Mouse (Mus musculus) liver, adult 10 weeks (tissue): ENCODE results near the gene Krtap19-9b. TPM values are rescaled to one million over a fixed set of nuclear protein-coding genes. Genes with fewer than 3 reads are reported as not detected.

Experiments used
- polyA plus RNA-seq: library from polyadenylated mRNA; stranded (reverse); fragments of 350-450 nt; fragmentation: Illumina TruSeq; extraction: RNeasy Lipid Tissue Mini Kit (QIAGEN cat#74804); gene quantifications from one replicate; pipeline ENCODE4 v1.2.3, GENCODE M21; 2014; ENCODE audit warnings: low read depth, low replicate concordance

The Krtap19-9b gene
- polyA plus RNA-seq, result not detected

GRCm38 (mm10) chr16:88932165-88932564 is at the start of gene Krtap19-9b:
Gene Krtap19-9b, minus strand, starts transcription at chr16:88932265.

GRCm38 (mm10) chr16:88962773-88963172 is 30.7 kb upstream of the Krtap19-9b start, which contains the start of gene Krtap16-3:
Gene Krtap16-3, minus strand, starts transcription at chr16:88962873.

GRCm38 (mm10) chr16:88896357-88896756 is 35.7 kb downstream of the Krtap19-9b start, which contains the start of gene Krtap19-5:
Gene Krtap19-5, minus strand, starts transcription at chr16:88896457.

GRCm38 (mm10) chr16:88884989-88885388 is 47.1 kb downstream of the Krtap19-9b start, which contains the start of gene Krtap19-4:
Gene Krtap19-4, minus strand, starts transcription at chr16:88885089.

Other genes starting within 250 kb of the Krtap19-9b start
- gene 2310061N02Rik, start 224.3 kb downstream of the Krtap19-9b start, polyA plus RNA-seq, result not detected
- not detected for gene Krtap13-1, start 203.4 kb downstream of the Krtap19-9b start, polyA plus RNA-seq
- not detected for gene Krtap13, start 180.6 kb downstream of the Krtap19-9b start, polyA plus RNA-seq
- not detected for gene 2310034C09Rik, start 173.4 kb downstream of the Krtap19-9b start, polyA plus RNA-seq
- gene 2310057N15Rik, start 158.1 kb downstream of the Krtap19-9b start, polyA plus RNA-seq, result not detected
- gene Gm5965, start 154.4 kb downstream of the Krtap19-9b start, polyA plus RNA-seq, result not detected
- not detected for gene Gm20741, start 120.0 kb downstream of the Krtap19-9b start, polyA plus RNA-seq
- not detected for gene Krtap15, start 112.0 kb downstream of the Krtap19-9b start, polyA plus RNA-seq
- gene Krtap14, start 106.1 kb downstream of the Krtap19-9b start, polyA plus RNA-seq, result not detected
- gene Krtap19-1, start 62.9 kb downstream of the Krtap19-9b start, polyA plus RNA-seq, result not detected
- gene Krtap19-2, start 58.0 kb downstream of the Krtap19-9b start, polyA plus RNA-seq, result not detected
- not detected for gene Krtap19-3, start 54.2 kb downstream of the Krtap19-9b start, polyA plus RNA-seq
- gene Krtap19-4, start 47.2 kb downstream of the Krtap19-9b start, polyA plus RNA-seq, result not detected
- not detected for gene Krtap19-5, start 35.8 kb downstream of the Krtap19-9b start, polyA plus RNA-seq
- gene Krtap16-3, start 30.6 kb upstream of the Krtap19-9b start, polyA plus RNA-seq, result not detected
- gene Krtap22-2, start 78.5 kb upstream of the Krtap19-9b start, polyA plus RNA-seq, result not detected
- gene Gm10229, start 83.0 kb upstream of the Krtap19-9b start, polyA plus RNA-seq, result not detected
- gene Krtap6-1, start 99.4 kb upstream of the Krtap19-9b start, polyA plus RNA-seq, result not detected
- gene Gm10228, start 109.2 kb upstream of the Krtap19-9b start, polyA plus RNA-seq, result not detected
- not detected for gene Krtap6-5, start 115.6 kb upstream of the Krtap19-9b start, polyA plus RNA-seq
- not detected for gene 1110025L11Rik, start 131.7 kb upstream of the Krtap19-9b start, polyA plus RNA-seq
- not detected for gene Krtap6-3, start 151.8 kb upstream of the Krtap19-9b start, polyA plus RNA-seq
- not detected for gene Gm6358, start 208.6 kb upstream of the Krtap19-9b start, polyA plus RNA-seq
- gene Gm10061, start 218.8 kb upstream of the Krtap19-9b start, polyA plus RNA-seq, result not detected
- not detected for gene Gm9789, start 225.7 kb upstream of the Krtap19-9b start, polyA plus RNA-seq
- gene Gm7735, start 237.2 kb upstream of the Krtap19-9b start, polyA plus RNA-seq, result not detected
- gene 1110057P08Rik, start 242.5 kb upstream of the Krtap19-9b start, polyA plus RNA-seq, result not detected